Mouse (Mus musculus) hindbrain, embryonic 12.5 days (tissue): ENCODE measurements at regions not wholly inside any gene's neighbourhood (a gene's known extent, or its start where the extent isn't known, plus 50 kb on each side); places are given as distances from the start of the nearest gene placed in this dataset.

Experiments used
- ATAC-seq: fragments of 200-750 bp; cut with Nextera tagmentation; 2 replicates; pipeline ENCODE4 v1.8.0; 2017; ENCODE audit warnings: moderate TSS enrichment; ENCODE audit not compliant: low FRiP score
- H3K27ac ChIP-seq: fragments of 300-500 bp; sonication (generic); 2 replicates; pipeline ENCODE4 v1.5.1; 2016; ENCODE audit warnings: mild to moderate bottlenecking
- H3K27me3 ChIP-seq: fragments of 300-500 bp; sonication (generic); 2 replicates; pipeline ENCODE4 v1.6.1; 2016; ENCODE audit warnings: mild to moderate bottlenecking
- H3K36me3 ChIP-seq: fragments of 300-500 bp; sonication (generic); 2 replicates; pipeline ENCODE4 v1.6.1; 2016; ENCODE audit warnings: mild to moderate bottlenecking
- H3K4me1 ChIP-seq: fragments of 300-500 bp; sonication (generic); 2 replicates; pipeline ENCODE4 v1.6.1; 2016
- H3K4me2 ChIP-seq: fragments of 300-500 bp; sonication (generic); replicated peaks from 2 replicates; pipeline ENCODE4 v1.6.1; 2016; ENCODE audit warnings: mild to moderate bottlenecking
- H3K4me3 ChIP-seq: fragments of 300-500 bp; sonication (generic); 2 replicates; pipeline ENCODE4 v1.5.1; 2016; ENCODE audit warnings: mild to moderate bottlenecking
- H3K9ac ChIP-seq: fragments of 300-500 bp; sonication (generic); 2 replicates; pipeline ENCODE4 v1.6.1; 2016; ENCODE audit warnings: mild to moderate bottlenecking, moderate library complexity
- H3K9me3 ChIP-seq: fragments of 300-500 bp; sonication (generic); replicated peaks from 2 replicates; pipeline ENCODE4 v1.6.1; 2016; ENCODE audit warnings: mild to moderate bottlenecking
- WGBS: fragments of 180-500 bp; shearing (Covaris S2); methylation state at CpG from one replicate; pipeline ENCODE4 v1.1.7; 2016; 5-methylcytosine and 5-hydroxymethylcytosine counted together

DNA sequence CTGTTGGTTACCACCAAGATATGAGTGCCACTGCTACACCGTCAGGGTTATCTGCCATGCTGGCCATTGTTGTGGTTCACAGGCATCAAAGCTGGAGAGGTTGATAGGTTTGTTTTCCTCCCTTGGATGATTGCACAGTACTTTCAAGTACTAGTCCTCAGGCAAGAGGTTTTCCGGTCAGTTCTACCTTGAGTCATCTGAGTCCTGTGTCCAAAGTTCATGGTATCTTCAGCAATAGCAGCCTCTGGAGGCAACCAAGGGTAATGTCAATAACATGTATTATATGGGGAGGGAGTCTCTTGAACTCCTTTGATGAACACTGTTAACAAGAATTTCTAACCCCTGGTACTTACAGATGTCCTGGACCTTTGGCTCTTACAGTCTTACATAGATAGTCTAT is 369.1 kb upstream of the Nr2f2 start:
- H3K9ac ChIP-seq, result no peak overlapping the region
- H3K4me1 ChIP-seq, result no peaks in the 10 kb centered on the region
- no peak for ATAC-seq
- no peak overlapping the region for H3K4me3 ChIP-seq
- 0 out of 2 replicates have a peak, but pooled peaks cover 3% of the 10 kb centered on the region for H3K9me3 ChIP-seq
- H3K4me2 ChIP-seq, result no peak overlapping the region
- H3K27me3 ChIP-seq, result no peaks in the 10 kb centered on the region
- 94% methylated on average over 2 of the region's 2 CpGs for WGBS
- H3K27ac ChIP-seq, result no peak overlapping the region
- no peaks in the 10 kb centered on the region for H3K36me3 ChIP-seq

DNA sequence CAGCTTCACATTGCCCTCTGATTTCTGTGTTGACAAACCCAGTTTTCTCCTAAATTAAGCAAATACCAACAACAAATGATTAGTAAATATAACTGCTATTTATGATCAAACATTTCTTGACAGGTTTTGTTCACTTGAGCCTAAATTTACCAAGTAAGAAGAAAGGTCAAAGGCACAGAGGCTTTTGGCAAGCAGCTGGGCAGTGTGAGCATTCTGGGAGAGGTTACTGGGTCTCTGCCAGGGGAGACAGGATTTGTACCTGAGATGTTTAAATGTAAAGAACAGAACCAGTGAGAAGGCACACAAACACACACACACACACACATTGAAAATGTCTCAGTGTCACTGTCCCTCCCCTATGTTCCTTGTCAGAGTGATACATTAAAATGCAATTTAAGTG is 367.0 kb upstream of the Nr2f2 start:
- Histone ChIP-seq H3K36me3 (no peaks in the 10 kb centered on the region), H3K27me3 (no peaks in the 10 kb centered on the region), H3K27ac (no peak overlapping the region), H3K4me2 (no peak overlapping the region), H3K4me1 (no peaks in the 10 kb centered on the region), H3K9me3 (0 out of 2 replicates have a peak, but pooled peaks cover under 1% of the 10 kb centered on the region), H3K4me3 (no peak overlapping the region), H3K9ac (no peak overlapping the region)
- ATAC-seq, result no peak

DNA sequence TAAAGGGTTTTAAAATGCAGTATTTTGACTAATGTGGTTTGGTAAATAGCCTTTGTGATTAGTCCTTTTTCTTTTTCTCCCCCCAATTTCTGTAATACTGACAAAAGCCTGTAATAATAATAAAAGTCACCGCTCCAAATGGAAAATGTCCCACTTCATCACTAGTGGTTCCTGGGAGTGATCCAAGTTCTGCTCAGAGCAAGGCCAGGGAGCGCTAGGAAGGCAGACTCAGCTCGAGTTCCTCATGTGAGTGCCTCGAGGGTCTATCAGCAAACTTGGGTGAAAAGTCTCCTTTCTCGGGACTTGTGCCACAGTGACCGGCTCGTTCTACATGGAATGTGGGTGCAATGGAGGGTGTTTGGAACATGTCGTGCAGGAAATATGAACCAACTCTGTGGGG is 363.4 kb upstream of the Nr2f2 start:
- Histone ChIP-seq H3K9me3 (no peaks in the 10 kb centered on the region), H3K4me3 (no peak overlapping the region), H3K4me1 (no peaks in the 10 kb centered on the region), H3K9ac (no peak overlapping the region), H3K4me2 (no peak overlapping the region), H3K27ac (no peak overlapping the region), H3K36me3 (no peaks in the 10 kb centered on the region), H3K27me3 (no peaks in the 10 kb centered on the region)
- no peak for ATAC-seq
- WGBS, result 91% methylated on average over 8 of the region's 8 CpGs

DNA sequence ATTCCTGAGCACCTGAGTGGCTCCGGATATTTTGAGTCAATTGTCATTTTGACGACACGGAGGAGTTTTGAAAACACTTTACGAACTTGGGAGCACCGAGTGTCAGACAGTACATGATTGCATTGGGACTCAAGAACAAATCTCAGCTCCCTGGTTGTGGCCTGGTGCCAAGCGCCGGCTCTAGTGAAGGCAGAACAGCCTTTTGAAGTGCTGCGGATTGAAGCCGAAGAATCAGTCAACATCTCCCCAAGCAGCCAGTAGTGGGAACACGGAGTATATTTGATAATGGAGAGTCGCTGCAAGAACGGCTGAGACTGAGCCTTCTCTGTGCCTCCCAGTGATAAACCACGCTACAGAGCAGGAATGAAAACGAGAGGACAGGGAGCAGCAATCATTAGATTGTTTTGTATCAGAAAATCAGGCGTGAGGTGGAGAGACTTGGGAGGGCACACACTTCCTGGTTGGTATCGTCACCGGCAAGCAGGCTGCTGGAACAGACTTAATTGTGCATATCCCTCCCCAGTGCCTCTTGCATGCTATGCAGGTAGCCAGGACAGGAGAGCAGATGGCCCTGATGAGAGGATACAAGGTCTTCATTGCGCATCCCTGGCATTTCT is 351.7 kb upstream of the Nr2f2 start:
- no peaks in the 10 kb centered on the region for H3K9me3 ChIP-seq
- no peak overlapping the region for H3K4me2 ChIP-seq
- no peak overlapping the region for H3K27ac ChIP-seq
- no peak overlapping the region for H3K4me3 ChIP-seq
- WGBS, result 77% methylated on average over 18 of the region's 18 CpGs
- H3K4me1 ChIP-seq, result no peaks in the 10 kb centered on the region
- H3K36me3 ChIP-seq, result no peaks in the 10 kb centered on the region
- H3K9ac ChIP-seq, result no peak overlapping the region
- no peaks in the 10 kb centered on the region for H3K27me3 ChIP-seq
- ATAC-seq, result no peak

DNA sequence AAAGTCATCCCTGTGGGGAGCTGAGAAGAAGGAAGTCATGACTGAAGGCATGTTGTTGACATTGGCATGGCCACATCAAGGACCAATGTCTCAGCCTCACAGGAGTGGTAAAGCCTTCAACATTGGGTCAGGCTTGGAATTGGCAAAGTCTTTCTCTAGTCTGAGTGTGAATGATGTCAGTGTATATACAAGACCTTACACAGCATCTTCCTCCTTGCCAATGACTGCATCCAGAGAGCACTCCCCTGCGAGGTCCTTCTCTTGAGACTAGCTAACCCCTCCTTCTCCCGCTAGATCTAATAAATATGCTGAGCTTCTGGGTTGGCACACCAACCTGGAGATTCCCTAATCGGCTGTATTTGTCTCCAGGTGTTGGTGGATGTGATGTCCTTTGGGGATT is 351.1 kb upstream of the Nr2f2 start:
- no peak for ATAC-seq
- H3K9me3 ChIP-seq, result no peaks in the 10 kb centered on the region
- no peak overlapping the region for H3K4me2 ChIP-seq
- no peaks in the 10 kb centered on the region for H3K4me1 ChIP-seq
- WGBS, result 94% methylated on average over 3 of the region's 3 CpGs
- H3K4me3 ChIP-seq, result no peak overlapping the region
- no peaks in the 10 kb centered on the region for H3K27me3 ChIP-seq
- no peak overlapping the region for H3K9ac ChIP-seq
- no peak overlapping the region for H3K27ac ChIP-seq
- no peaks in the 10 kb centered on the region for H3K36me3 ChIP-seq

DNA sequence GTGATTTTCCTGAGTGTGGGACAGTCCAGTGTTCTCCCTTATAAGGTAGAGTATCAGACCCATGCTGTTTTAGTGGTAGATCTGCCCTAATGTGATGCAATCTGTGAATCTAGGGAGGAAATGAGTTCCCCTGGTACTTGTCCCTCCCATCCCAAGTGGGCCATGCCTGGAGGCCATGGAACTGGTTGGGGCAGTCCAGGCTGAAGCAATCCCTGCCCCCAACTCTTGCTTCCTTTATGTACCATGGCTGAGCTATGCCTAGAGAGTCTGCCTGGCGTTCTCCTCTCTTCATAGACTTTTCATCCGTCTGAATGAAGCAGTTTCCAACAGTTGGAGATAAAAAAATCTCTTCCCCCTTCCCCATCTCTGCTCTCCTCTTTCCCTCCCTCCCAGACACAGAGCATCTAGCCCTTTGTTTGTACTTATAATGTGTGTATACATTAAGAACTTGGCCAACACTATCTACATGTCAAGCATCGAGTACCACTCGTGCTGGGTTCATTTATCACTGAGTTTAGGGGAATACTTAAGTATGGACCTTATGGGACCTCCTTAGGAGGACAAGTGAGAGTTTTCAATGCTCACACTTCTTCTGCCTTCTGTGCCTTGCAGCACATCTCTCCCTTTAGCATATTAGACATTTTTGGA is 350.4 kb upstream of the Nr2f2 start:
- Histone ChIP-seq H3K36me3 (no peaks in the 10 kb centered on the region), H3K27ac (no peak overlapping the region), H3K4me2 (no peak overlapping the region), H3K4me1 (no peaks in the 10 kb centered on the region), H3K27me3 (no peaks in the 10 kb centered on the region), H3K9ac (no peak overlapping the region), H3K9me3 (no peaks in the 10 kb centered on the region), H3K4me3 (no peak overlapping the region)
- ATAC-seq, result no peak
- WGBS, result 84% methylated on average over 4 of the region's 4 CpGs

DNA sequence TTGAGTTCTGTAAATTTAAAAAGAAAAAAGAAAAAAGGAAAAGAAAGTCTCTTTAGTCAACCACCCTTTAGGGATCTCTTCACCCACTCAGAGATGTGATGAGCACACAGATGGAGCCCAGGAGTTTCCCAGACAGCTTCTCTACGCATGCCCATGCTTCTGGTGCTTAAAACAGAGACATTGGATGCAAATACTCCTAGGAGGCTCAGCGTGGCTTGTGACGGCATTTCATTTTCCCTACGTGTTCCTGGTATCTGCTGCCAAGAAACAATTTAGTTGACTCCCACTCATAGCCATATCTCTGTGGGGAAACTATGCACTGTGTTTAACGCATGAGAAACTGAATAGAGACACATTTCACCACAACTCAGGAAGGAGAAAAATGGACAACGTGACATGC is 345.6 kb upstream of the Nr2f2 start:
- no peak overlapping the region for H3K27ac ChIP-seq
- H3K27me3 ChIP-seq, result no peaks in the 10 kb centered on the region
- H3K36me3 ChIP-seq, result no peaks in the 10 kb centered on the region
- H3K4me3 ChIP-seq, result no peak overlapping the region
- WGBS, result 85% methylated on average over 6 of the region's 6 CpGs
- ATAC-seq, result no peak
- H3K9me3 ChIP-seq, result no peaks in the 10 kb centered on the region
- no peak overlapping the region for H3K9ac ChIP-seq
- no peak overlapping the region for H3K4me2 ChIP-seq
- H3K4me1 ChIP-seq, result no peaks in the 10 kb centered on the region

DNA sequence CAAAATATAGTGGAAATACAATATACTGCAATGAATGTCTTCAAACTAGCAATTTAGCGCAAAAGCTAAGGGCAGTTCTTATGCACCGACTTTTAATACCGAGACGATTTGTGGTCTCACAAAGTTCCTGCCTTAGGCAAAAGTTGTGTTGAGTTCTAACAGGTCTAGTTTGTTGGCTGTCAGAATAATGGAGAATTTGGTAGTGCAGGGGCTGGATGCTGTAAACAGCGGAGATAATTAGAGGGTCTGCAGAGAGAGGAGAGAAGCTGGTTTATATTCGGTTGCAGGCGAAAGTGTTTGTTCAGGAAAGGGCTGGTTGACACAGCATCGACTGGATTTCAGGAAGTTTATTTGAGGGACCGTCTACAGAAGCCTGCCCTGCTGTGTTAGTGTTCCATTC is 339.7 kb upstream of the Nr2f2 start:
- H3K4me3 ChIP-seq, result no peak overlapping the region
- no peak overlapping the region for H3K27ac ChIP-seq
- H3K4me1 ChIP-seq, result no peaks in the 10 kb centered on the region
- 86% methylated on average over 9 of the region's 9 CpGs for WGBS
- H3K27me3 ChIP-seq, result no peaks in the 10 kb centered on the region
- H3K36me3 ChIP-seq, result no peaks in the 10 kb centered on the region
- H3K4me2 ChIP-seq, result no peak overlapping the region
- H3K9me3 ChIP-seq, result no peaks in the 10 kb centered on the region
- ATAC-seq, result no peak
- no peak overlapping the region for H3K9ac ChIP-seq

DNA sequence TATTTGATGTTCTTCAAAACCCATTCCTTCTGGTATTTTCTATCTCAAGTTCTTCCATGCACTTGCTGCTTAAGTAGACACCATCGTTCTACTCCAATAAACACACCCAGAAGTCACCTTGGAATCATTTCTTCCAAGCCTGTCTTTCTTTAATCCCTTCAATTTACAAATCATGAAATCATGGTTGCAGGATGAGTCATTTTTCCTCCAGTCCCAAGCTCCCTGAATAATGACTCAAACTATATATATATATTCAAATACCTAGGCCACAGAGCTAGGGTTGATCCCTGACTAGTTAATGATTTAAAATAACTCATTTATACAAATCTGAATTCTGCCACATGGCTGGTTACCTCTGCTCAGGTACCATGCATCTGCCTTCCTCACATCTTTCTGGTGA is 337.2 kb upstream of the Nr2f2 start:
- H3K9ac ChIP-seq, result no peak overlapping the region
- no peaks in the 10 kb centered on the region for H3K4me1 ChIP-seq
- no peak overlapping the region for H3K4me3 ChIP-seq
- H3K9me3 ChIP-seq, result no peaks in the 10 kb centered on the region
- H3K4me2 ChIP-seq, result no peak overlapping the region
- ATAC-seq, result no peak
- no peaks in the 10 kb centered on the region for H3K36me3 ChIP-seq
- no peaks in the 10 kb centered on the region for H3K27me3 ChIP-seq
- H3K27ac ChIP-seq, result no peak overlapping the region
- WGBS, result 93% methylated on average over 1 of the region's 1 CpGs

DNA sequence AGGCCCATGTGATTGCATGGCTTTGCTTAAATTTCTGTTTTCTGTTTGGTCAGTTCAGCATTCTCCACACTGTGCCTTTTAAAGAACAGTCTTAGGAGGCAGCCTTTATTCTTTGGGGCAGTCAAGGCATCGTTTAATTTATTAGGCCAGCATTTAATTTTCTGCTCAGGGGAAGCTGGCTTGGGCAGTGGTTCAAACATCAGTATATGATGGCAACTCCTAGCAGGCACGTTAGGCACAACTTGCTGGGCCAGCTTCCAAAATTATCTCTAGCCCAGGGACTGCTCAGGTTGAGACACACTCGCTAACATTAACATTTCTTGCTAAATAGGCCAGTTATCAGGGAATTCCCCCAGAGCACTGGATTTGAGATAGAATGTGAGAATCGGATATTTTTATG is 333.9 kb upstream of the Nr2f2 start:
- Histone ChIP-seq H3K4me1 (no peaks in the 10 kb centered on the region), H3K9ac (no peak overlapping the region), H3K36me3 (no peaks in the 10 kb centered on the region), H3K9me3 (no peaks in the 10 kb centered on the region), H3K27me3 (no peaks in the 10 kb centered on the region), H3K27ac (no peak overlapping the region), H3K4me2 (no peak overlapping the region), H3K4me3 (no peak overlapping the region)
- ATAC-seq, result no peak
- 82% methylated on average over 4 of the region's 4 CpGs for WGBS

DNA sequence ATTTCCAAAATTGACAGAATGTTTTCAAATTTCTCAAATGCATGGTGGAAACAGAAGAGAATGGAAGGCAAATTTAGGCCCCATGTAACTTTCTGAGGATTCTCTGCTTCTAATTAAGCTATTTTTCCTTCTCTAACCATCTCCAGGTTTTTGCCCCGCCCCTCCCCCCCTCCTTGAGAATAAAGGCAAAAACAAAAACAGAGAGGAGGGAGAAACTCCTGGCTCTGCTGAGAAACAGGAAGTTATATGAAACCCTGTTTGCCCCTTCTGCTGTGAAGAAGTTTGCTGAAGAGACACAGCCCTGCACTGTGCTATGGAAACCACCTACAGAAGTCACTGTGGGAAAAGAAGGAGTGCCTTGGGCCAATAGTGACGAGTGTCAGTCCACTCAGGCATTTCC is 332.9 kb upstream of the Nr2f2 start:
- H3K4me1 ChIP-seq, result no peaks in the 10 kb centered on the region

DNA sequence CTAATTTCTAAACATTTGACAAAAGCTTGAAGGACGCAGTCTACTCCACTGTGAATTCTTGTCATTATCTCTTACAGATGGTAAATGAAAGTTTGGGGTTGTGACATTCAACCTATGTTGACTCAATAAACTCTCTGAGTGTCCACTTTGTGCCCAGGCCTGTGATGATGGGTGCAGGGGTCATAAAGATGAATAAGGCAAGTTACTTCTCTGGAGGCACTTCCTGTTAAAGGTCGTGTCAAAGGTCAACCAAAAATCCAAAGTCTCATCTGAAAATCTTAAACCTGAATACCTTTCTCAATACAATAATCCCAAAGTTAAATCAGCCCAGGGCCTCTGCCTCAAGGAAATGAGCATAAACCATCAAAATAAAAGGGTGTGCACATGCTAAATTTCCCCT is 332.5 kb upstream of the Nr2f2 start:
- ATAC-seq, result no peak
- 73% methylated on average over 2 of the region's 2 CpGs for WGBS
- Histone ChIP-seq H3K9ac (no peak overlapping the region), H3K27ac (no peak overlapping the region), H3K4me2 (no peak overlapping the region), H3K4me3 (no peak overlapping the region), H3K4me1 (no peaks in the 10 kb centered on the region), H3K9me3 (no peaks in the 10 kb centered on the region), H3K27me3 (no peaks in the 10 kb centered on the region), H3K36me3 (no peaks in the 10 kb centered on the region)

More for the DNA sequence above, 332.9 kb upstream of the Nr2f2 start:
- WGBS, result 75% methylated on average over 2 of the region's 2 CpGs
- Histone ChIP-seq H3K36me3 (no peaks in the 10 kb centered on the region), H3K4me2 (no peak overlapping the region), H3K27me3 (no peaks in the 10 kb centered on the region), H3K9me3 (no peaks in the 10 kb centered on the region), H3K27ac (no peak overlapping the region), H3K4me3 (no peak overlapping the region), H3K9ac (no peak overlapping the region)
- ATAC-seq, result no peak

DNA sequence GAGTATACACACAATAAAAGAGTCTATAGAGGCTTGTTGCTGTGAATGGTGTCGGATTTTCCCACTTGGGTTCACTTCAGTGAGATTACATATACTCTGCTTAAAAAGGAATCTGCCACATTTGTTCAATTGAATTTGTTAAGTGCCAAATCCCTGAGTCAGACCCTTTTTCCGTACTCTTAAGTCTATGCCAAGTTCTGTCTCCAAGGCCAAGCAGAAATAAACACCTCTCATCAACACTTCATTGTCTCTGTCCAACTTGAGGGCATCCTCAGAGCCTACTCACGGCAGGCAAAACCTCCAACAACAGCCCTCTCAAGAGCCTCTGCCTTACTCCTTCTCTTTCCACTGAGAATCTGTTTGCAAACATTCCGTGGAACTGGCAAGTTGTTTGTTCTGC is 325.6 kb upstream of the Nr2f2 start:
- no peaks in the 10 kb centered on the region for H3K27me3 ChIP-seq
- WGBS, result 85% methylated on average over 4 of the region's 4 CpGs
- no peaks in the 10 kb centered on the region for H3K36me3 ChIP-seq
- H3K4me3 ChIP-seq, result no peak overlapping the region
- ATAC-seq, result no peak
- no peak overlapping the region for H3K9ac ChIP-seq
- H3K4me2 ChIP-seq, result no peak overlapping the region
- no peaks in the 10 kb centered on the region for H3K9me3 ChIP-seq
- H3K4me1 ChIP-seq, result no peaks in the 10 kb centered on the region
- no peak overlapping the region for H3K27ac ChIP-seq
